29 mouse cellular contexts compared by ENCODE assay signal in genomic region chr6:146537111-146537510, GRCm38 (mm10). TPM values are rescaled to one million over a fixed set of nuclear protein-coding genes. Genes with fewer than 3 reads are reported as not detected.
DNase-seq lines count a peak whose midpoint lies in the region; ATAC-seq and TF ChIP-seq lines count a peak whose summit lies in the region.
"Had no signal": no experiment of that assay in that cellular context is flagged by ENCODE, and none has a peak within 500 bp of the region (broad histone marks: within the 10 kb centered on the region; RNA-seq: fewer than 3 reads in every experiment).

No protein-coding gene starts in this region.

- no peaks in the 10 kb centered on the region for H3K9me3 ChIP-seq in heart, embryonic 15.5 days (replicated peaks)
- H3K9me3 ChIP-seq in embryonic facial prominence, embryonic 14.5 days (ENCODE audit: control insufficient read depth, low read length): no peaks in the 10 kb centered on the region
- H3K9me3 ChIP-seq in stomach, embryonic 14.5 days (ENCODE audit: control insufficient read depth, low read depth, low read length): no peaks in the 10 kb centered on the region
- H3K9me3 ChIP-seq: embryonic facial prominence, embryonic 12.5 days; forebrain, embryonic 12.5 days; liver, embryonic 12.5 days; midbrain, embryonic 13.5 days had no signal

- H3K4me3 ChIP-seq in heart, embryonic 15.5 days: no peak overlapping the region
- no peak overlapping the region for H3K4me3 ChIP-seq in heart, adult 2 months
- no peak overlapping the region for H3K4me3 ChIP-seq in embryonic facial prominence, embryonic 14.5 days (ENCODE audit: low read depth, low read length)
- no peak overlapping the region for H3K4me3 ChIP-seq in stomach, embryonic 14.5 days (ENCODE audit: low read depth, low read length)
- no peak overlapping the region for H3K4me3 ChIP-seq in layer of hippocampus, adult 2 months
- H3K4me3 ChIP-seq: embryonic facial prominence, embryonic 12.5 days; erythroblast, embryonic 14.5 days; forebrain, embryonic 12.5 days; hindbrain, embryonic 10.5 days; limb, embryonic 13.5 days; liver, embryonic 12.5 days; midbrain, embryonic 13.5 days had no signal

- no peaks in the 10 kb centered on the region for H3K27me3 ChIP-seq in heart, embryonic 15.5 days
- H3K27me3 ChIP-seq in heart, adult 2 months (ENCODE audit: control insufficient read depth, insufficient read depth, low read length): no peaks in the 10 kb centered on the region
- no peaks in the 10 kb centered on the region for H3K27me3 ChIP-seq in embryonic facial prominence, embryonic 14.5 days (replicated peaks; ENCODE audit: control insufficient read depth, insufficient read depth, low read length)
- no peaks in the 10 kb centered on the region for H3K27me3 ChIP-seq in stomach, embryonic 14.5 days (ENCODE audit: control insufficient read depth, insufficient read depth, low read length)
- H3K27me3 ChIP-seq: embryonic facial prominence, embryonic 12.5 days; forebrain, embryonic 12.5 days; limb, embryonic 13.5 days; liver, embryonic 12.5 days; midbrain, embryonic 13.5 days; Patski had no signal

- no peak overlapping the region for H3K4me2 ChIP-seq in heart, embryonic 15.5 days
- no peak overlapping the region for H3K4me2 ChIP-seq in embryonic facial prominence, embryonic 14.5 days (ENCODE audit: low read depth, low read length)
- H3K4me2 ChIP-seq in stomach, embryonic 14.5 days (replicated peaks; ENCODE audit: low read depth, low read length): no peak overlapping the region
- H3K4me2 ChIP-seq: embryonic facial prominence, embryonic 12.5 days; forebrain, embryonic 12.5 days; limb, embryonic 13.5 days; liver, embryonic 12.5 days; midbrain, embryonic 13.5 days had no signal

- H3K4me1 ChIP-seq in heart, embryonic 15.5 days (replicated peaks): peaks cover 14% of the 10 kb centered on the region
- H3K4me1 ChIP-seq in heart, adult 2 months (ENCODE audit: control insufficient read depth, insufficient read depth, low read length): peaks cover 3% of the 10 kb centered on the region; the same call in 1 of the 2 replicates
- H3K4me1 ChIP-seq in embryonic facial prominence, embryonic 14.5 days (ENCODE audit: control insufficient read depth, insufficient read depth, low read length): no peaks in the 10 kb centered on the region
- 0 out of 2 replicates have a peak, but pooled peaks cover 5% of the 10 kb centered on the region for H3K4me1 ChIP-seq in stomach, embryonic 14.5 days (ENCODE audit: control insufficient read depth, insufficient read depth, low read length)
- H3K4me1 ChIP-seq: embryonic facial prominence, embryonic 12.5 days; forebrain, embryonic 12.5 days; hindbrain, embryonic 10.5 days; limb, embryonic 13.5 days; liver, embryonic 12.5 days; midbrain, embryonic 13.5 days had no signal

- H3K79me2 ChIP-seq in heart, adult 2 months (replicated peaks; ENCODE audit: control insufficient read depth, insufficient read depth, low read length): no peaks in the 10 kb centered on the region

- H3K36me3 ChIP-seq in heart, embryonic 15.5 days: no peaks in the 10 kb centered on the region
- no peaks in the 10 kb centered on the region for H3K36me3 ChIP-seq in heart, adult 2 months (ENCODE audit: control insufficient read depth, insufficient read depth, low read length)
- H3K36me3 ChIP-seq in embryonic facial prominence, embryonic 14.5 days (ENCODE audit: control insufficient read depth, insufficient read depth, low read length): no peaks in the 10 kb centered on the region
- H3K36me3 ChIP-seq in stomach, embryonic 14.5 days (ENCODE audit: control insufficient read depth, insufficient read depth, low read length): no peaks in the 10 kb centered on the region
- H3K36me3 ChIP-seq: embryonic facial prominence, embryonic 12.5 days; forebrain, embryonic 12.5 days; hindbrain, embryonic 10.5 days; limb, embryonic 13.5 days; liver, embryonic 12.5 days; midbrain, embryonic 13.5 days had no signal

- peak; percentile 75 for DNase-seq in heart, adult 11 months
- DNase-seq in heart, postnatal 36 days: no peak
- DNase-seq in heart, adult 2 months: no peak
- DNase-seq in embryonic facial prominence, embryonic 14.5 days (ENCODE audit: low spot score): peak; percentile 8
- no peak for DNase-seq in right cerebral cortex, postnatal 14 days
- DNase-seq in layer of hippocampus, adult 2 months (ENCODE audit: low spot score in 2 of 2): no peak
- DNase-seq: adrenal gland, adult 2 months; cerebellum, adult 11-12 months; cerebellum, postnatal 10 days; gastrocnemius, postnatal 25 days; kidney, adult 18-20 months; kidney, postnatal 4 days; layer of hippocampus, adult 9-11 months; lung, adult 2 months; lung, postnatal 14 days; right cerebral cortex, postnatal 25 days; thymus, adult 2 months; thymus, postnatal 4 days had no signal

- TF ChIP-seq EP300 in heart, adult 2 months (IDR thresholded peaks at IDR 0.05; ENCODE audit: insufficient read depth, low read depth, low read length): no peak

- intact Hi-C loops in heart, postnatal 36 days (cut with DNase I): no loop called here
- intact Hi-C loops in heart, adult 2 months (cut with DNase I): no loop called here

- no peak overlapping the region for H3K9ac ChIP-seq in heart, embryonic 15.5 days
- no peak overlapping the region for H3K9ac ChIP-seq in heart, adult 2 months (ENCODE audit: low read depth, low read length)
- H3K9ac ChIP-seq in embryonic facial prominence, embryonic 14.5 days (ENCODE audit: low read depth, low read length): no peak overlapping the region
- no peak overlapping the region for H3K9ac ChIP-seq in stomach, embryonic 14.5 days (replicated peaks; ENCODE audit: low read depth, low read length)
- H3K9ac ChIP-seq: embryonic facial prominence, embryonic 12.5 days; forebrain, embryonic 12.5 days; limb, embryonic 13.5 days; liver, embryonic 12.5 days; midbrain, embryonic 13.5 days had no signal

- no peak for TF ChIP-seq POLR2A in heart, adult 2 months (IDR thresholded peaks at IDR 0.05; ENCODE audit: insufficient read depth, low read depth, low read length)

- no peak for TF ChIP-seq CTCF in heart, adult 2 months (IDR thresholded peaks at IDR 0.05)
- no peak for TF ChIP-seq CTCF in layer of hippocampus, adult 2 months (conservative IDR thresholded peaks at IDR 0.05)

- WGBS in heart, embryonic 15.5 days: 47% methylated on average over 4 of the region's 4 CpGs
- 87% methylated on average over 4 of the region's 4 CpGs for WGBS in heart, adult 2 months
- whole genome bisulfite sequencing in embryonic facial prominence, embryonic 14.5 days: 88% methylated on average over 4 of the region's 4 CpGs
- WGBS in stomach, embryonic 14.5 days: 55% methylated on average over 4 of the region's 4 CpGs

- peak; percentile 23; the same call in 1 of the 2 replicates for ATAC-seq in heart, embryonic 15.5 days (replicated peaks; ENCODE audit: insufficient number of reproducible peaks, insufficient read depth, low FRiP score, low read depth)
- no peak for ATAC-seq in embryonic facial prominence, embryonic 14.5 days (ENCODE audit: low read depth)
- peak; percentile 49; the same call in 1 of the 2 replicates for ATAC-seq in stomach, embryonic 14.5 days (ENCODE audit: insufficient number of reproducible peaks, insufficient read depth, low FRiP score, low read depth)
- ATAC-seq: hindbrain, embryonic 16.5 days; liver, embryonic 12.5 days; midbrain, embryonic 13.5 days; Patski had no signal

- H3K27ac ChIP-seq in heart, embryonic 15.5 days: peak overlapping the region; percentile 59
- no peak overlapping the region; the same call in 1 of the 2 replicates for H3K27ac ChIP-seq in heart, adult 2 months
- no peak overlapping the region for H3K27ac ChIP-seq in embryonic facial prominence, embryonic 14.5 days (replicated peaks; ENCODE audit: low read depth, low read length)
- H3K27ac ChIP-seq in stomach, embryonic 14.5 days (ENCODE audit: low read length): peak overlapping the region; percentile 28; the same call in 1 of the 2 replicates
- H3K27ac ChIP-seq in layer of hippocampus, adult 2 months: no peak overlapping the region
- H3K27ac ChIP-seq: embryonic facial prominence, embryonic 12.5 days; forebrain, embryonic 12.5 days; hindbrain, embryonic 10.5 days; limb, embryonic 13.5 days; liver, embryonic 12.5 days; midbrain, embryonic 13.5 days had no signal

RNA-seq across cellular contexts. Expression of gene Itpr2, which starts 35.1 kb away (rescaled TPM):
- total RNA-seq in heart, postnatal 36 days (2021): 10 to 100 TPM; 23.3 to 31.0 TPM
- 39.2 and 49.5 TPM in 2 replicates for polyA plus RNA-seq in heart, embryonic 15.5 days (2015; fragmentation: Nextera tagmentation; extraction: Ambion mirVana)
- 10 to 100 TPM; 20.1 to 23.7 TPM for total RNA-seq in heart, adult 2 months (2021)
- 6.6 and 8.1 TPM in 2 replicates for polyA plus RNA-seq in heart, adult 2 months (2012; rRNA removed)
- polyA plus RNA-seq in embryonic facial prominence, embryonic 14.5 days (2014; fragmentation: Nextera tagmentation; extraction: Ambion mirVana): 8.9 and 13.4 TPM in 2 replicates
- polyA plus RNA-seq in stomach, embryonic 14.5 days (2014; fragmentation: Nextera tagmentation; extraction: Ambion mirVana): 10.0 and 13.2 TPM in 2 replicates
- 10 to 100 TPM; 15.6 to 22.1 TPM for total RNA-seq in layer of hippocampus, adult 2 months (2021)

RNA-seq across cellular contexts. Expression of gene Fgfr1op2, which starts 39.9 kb away (rescaled TPM):
- 10 to 100 TPM; 65.1 to 73.0 TPM for total RNA-seq in heart, postnatal 36 days (2021)
- 77.7 and 88.3 TPM in 2 replicates for polyA plus RNA-seq in heart, embryonic 15.5 days (2015; fragmentation: Nextera tagmentation; extraction: Ambion mirVana)
- total RNA-seq in heart, adult 2 months (2021): 10 to 100 TPM; 67.5 to 72.2 TPM
- polyA plus RNA-seq in heart, adult 2 months (2012; rRNA removed): 31.3 and 42.6 TPM in 2 replicates
- 91.6 and 94.2 TPM in 2 replicates for polyA plus RNA-seq in embryonic facial prominence, embryonic 14.5 days (2014; fragmentation: Nextera tagmentation; extraction: Ambion mirVana)
- polyA plus RNA-seq in stomach, embryonic 14.5 days (2014; fragmentation: Nextera tagmentation; extraction: Ambion mirVana): 102 and 105 TPM in 2 replicates
- total RNA-seq in layer of hippocampus, adult 2 months (2021): 100 to 1,000 TPM; 103 to 109 TPM

RNA-seq across cellular contexts. Expression of gene Ints13, which starts 40.5 kb away (rescaled TPM):
- total RNA-seq in heart, postnatal 36 days (2021): 10 to 100 TPM; 18.7 to 19.1 TPM
- 47.0 and 49.4 TPM in 2 replicates for polyA plus RNA-seq in heart, embryonic 15.5 days (2015; fragmentation: Nextera tagmentation; extraction: Ambion mirVana)
- 10 to 100 TPM; 17.8 to 18.2 TPM for total RNA-seq in heart, adult 2 months (2021)
- 8.5 and 20.5 TPM in 2 replicates for polyA plus RNA-seq in heart, adult 2 months (2012; rRNA removed)
- 46.4 and 50.9 TPM in 2 replicates for polyA plus RNA-seq in embryonic facial prominence, embryonic 14.5 days (2014; fragmentation: Nextera tagmentation; extraction: Ambion mirVana)
- 58.0 and 58.6 TPM in 2 replicates for polyA plus RNA-seq in stomach, embryonic 14.5 days (2014; fragmentation: Nextera tagmentation; extraction: Ambion mirVana)
- total RNA-seq in layer of hippocampus, adult 2 months (2021): 10 to 100 TPM; 46.8 to 51.1 TPM

Comparison
In these comparisons a context has a peak if more than half of its experiments do, and no peak if none do; other contexts are left out.
1. DNase-seq: peak in heart, adult 11 months (single experiment) and embryonic facial prominence, embryonic 14.5 days (single experiment); none in heart, postnatal 36 days (0 of 2), heart, adult 2 months (0 of 2), right cerebral cortex, postnatal 14 days (single experiment) and layer of hippocampus, adult 2 months (0 of 2).
2. H3K27ac ChIP-seq: peak in heart, embryonic 15.5 days (single experiment) and stomach, embryonic 14.5 days (single experiment); none in heart, adult 2 months (single experiment), embryonic facial prominence, embryonic 14.5 days (single experiment) and layer of hippocampus, adult 2 months (single experiment).